Mouse (Mus musculus) liver, embryonic 12.5 days (tissue): ENCODE data around the gene Rbbp6. TPM values are rescaled to one million over a fixed set of nuclear protein-coding genes. Genes with fewer than 3 reads are reported as not detected.

Experiments used
- ATAC-seq: fragments of 200-750 bp; cut with Nextera tagmentation; 2 replicates; pipeline ENCODE4 v1.8.0; 2017; ENCODE audit warnings: moderate number of reproducible peaks, mild to moderate bottlenecking, moderate library complexity
- H3K27ac ChIP-seq: fragments of 300-500 bp; sonication (generic); 2 replicates; pipeline ENCODE4 v1.5.1; 2016; ENCODE audit warnings: mild to moderate bottlenecking
- H3K27me3 ChIP-seq: fragments of 300-500 bp; sonication (generic); replicated peaks from 2 replicates; pipeline ENCODE4 v1.6.1; 2016; ENCODE audit warnings: mild to moderate bottlenecking, moderate library complexity
- H3K36me3 ChIP-seq: fragments of 300-500 bp; sonication (generic); 2 replicates; pipeline ENCODE4 v1.6.1; 2016; ENCODE audit warnings: mild to moderate bottlenecking, moderate library complexity
- H3K4me1 ChIP-seq: fragments of 300-500 bp; sonication (generic); 2 replicates; pipeline ENCODE4 v1.6.1; 2016
- H3K4me2 ChIP-seq: fragments of 300-500 bp; sonication (generic); 2 replicates; pipeline ENCODE4 v1.6.1; 2016; ENCODE audit warnings: mild to moderate bottlenecking, moderate library complexity
- H3K4me3 ChIP-seq: fragments of 300-500 bp; sonication (generic); 2 replicates; pipeline ENCODE4 v1.5.1; 2016; ENCODE audit warnings: mild to moderate bottlenecking, moderate library complexity
- H3K9ac ChIP-seq: fragments of 300-500 bp; sonication (generic); 2 replicates; pipeline ENCODE4 v1.6.1; 2016; ENCODE audit warnings: mild to moderate bottlenecking, moderate library complexity
- H3K9me3 ChIP-seq: fragments of 300-500 bp; sonication (generic); replicated peaks from 2 replicates; pipeline ENCODE4 v1.6.1; 2016; ENCODE audit warnings: mild to moderate bottlenecking, moderate library complexity
- WGBS: fragments of 180-500 bp; shearing (Covaris S2); methylation state at CpG from one replicate; pipeline ENCODE4 v1.1.7; 2016; ENCODE audit not compliant: insufficient replicate concordance; 5-methylcytosine and 5-hydroxymethylcytosine counted together
- polyA plus RNA-seq: library from polyadenylated mRNA; unstranded; fragments of >200 nt; fragmentation: Nextera tagmentation; extraction: Ambion mirVana; gene quantifications from 2 replicates; pipeline ENCODE4 v1.2.1, GENCODE M21; 2016

Rbbp6 gene
- polyA plus RNA-seq, 1 experiment from 2014 or later: 15.8 TPM

- Histone ChIP-seq H3K36me3 (peaks cover 95% of the 10 kb centered on the region), H3K27me3 (no peaks in the 10 kb centered on the region), H3K9ac (no peak overlapping the region), H3K4me2 (no peak overlapping the region), H3K4me3 (no peak overlapping the region), H3K27ac (no peak overlapping the region), H3K4me1 (no peaks in the 10 kb centered on the region), H3K9me3 (no peaks in the 10 kb centered on the region)
- no peak for ATAC-seq
- WGBS: 89% methylated on average over 3 of the region's 3 CpGs
These were observed 32.7 kb downstream of the Rbbp6 start for GRCm38 (mm10) chr7:122998189-122998588.

GRCm38 (mm10) chr7:122999871-123000396 lies 34.4 kb downstream of the Rbbp6 start:
- no peak overlapping the region for H3K4me2 ChIP-seq
- 81% methylated on average over 11 of the region's 11 CpGs for WGBS
- H3K9ac ChIP-seq: no peak overlapping the region
- H3K36me3 ChIP-seq: peaks cover 97% of the 10 kb centered on the region
- no peak for ATAC-seq
- H3K27me3 ChIP-seq: no peaks in the 10 kb centered on the region
- H3K27ac ChIP-seq: no peak overlapping the region
- H3K9me3 ChIP-seq: no peaks in the 10 kb centered on the region
- no peaks in the 10 kb centered on the region for H3K4me1 ChIP-seq
- H3K4me3 ChIP-seq: no peak overlapping the region

- no peak overlapping the region for H3K4me3 ChIP-seq
- ATAC-seq: no peak
- no peak overlapping the region for H3K4me2 ChIP-seq
- H3K36me3 ChIP-seq: peaks cover 90% of the 10 kb centered on the region
- H3K4me1 ChIP-seq: no peaks in the 10 kb centered on the region
- WGBS: 89% methylated on average over 16 of the region's 16 CpGs
- no peak overlapping the region for H3K9ac ChIP-seq
- H3K9me3 ChIP-seq: no peaks in the 10 kb centered on the region
- H3K27me3 ChIP-seq: no peaks in the 10 kb centered on the region
- no peak overlapping the region for H3K27ac ChIP-seq
These were observed 35.3 kb downstream of the Rbbp6 start for GRCm38 (mm10) chr7:123000796-123001195.

- Histone ChIP-seq H3K9ac (no peak overlapping the region), H3K27ac (no peak overlapping the region), H3K27me3 (no peaks in the 10 kb centered on the region), H3K4me1 (no peaks in the 10 kb centered on the region), H3K4me2 (no peak overlapping the region), H3K4me3 (no peak overlapping the region), H3K9me3 (no peaks in the 10 kb centered on the region), H3K36me3 (peaks cover 83% of the 10 kb centered on the region)
- WGBS: 90% methylated on average over 20 of the region's 20 CpGs
- no peak for ATAC-seq
These were observed 36.0 kb downstream of the Rbbp6 start for GRCm38 (mm10) chr7:123001341-123002027.

GRCm38 (mm10) chr7:123002028-123002410 lies 36.5 kb downstream of the Rbbp6 start:
- H3K9ac ChIP-seq: no peak overlapping the region
- H3K4me2 ChIP-seq: no peak overlapping the region
- no peaks in the 10 kb centered on the region for H3K27me3 ChIP-seq
- ATAC-seq: no peak
- WGBS: 86% methylated on average over 6 of the region's 6 CpGs
- H3K9me3 ChIP-seq: no peaks in the 10 kb centered on the region
- H3K4me1 ChIP-seq: no peaks in the 10 kb centered on the region
- H3K4me3 ChIP-seq: no peak overlapping the region
- peaks cover 78% of the 10 kb centered on the region for H3K36me3 ChIP-seq
- no peak overlapping the region for H3K27ac ChIP-seq

GRCm38 (mm10) chr7:123003207-123003606 lies 37.7 kb downstream of the Rbbp6 start:
- ATAC-seq: no peak
- no peaks in the 10 kb centered on the region for H3K4me1 ChIP-seq
- no peak overlapping the region for H3K27ac ChIP-seq
- no peak overlapping the region for H3K4me2 ChIP-seq
- no peak overlapping the region for H3K4me3 ChIP-seq
- H3K36me3 ChIP-seq: peaks cover 68% of the 10 kb centered on the region
- WGBS: 79% methylated on average over 4 of the region's 4 CpGs
- H3K9me3 ChIP-seq: no peaks in the 10 kb centered on the region
- H3K27me3 ChIP-seq: no peaks in the 10 kb centered on the region
- H3K9ac ChIP-seq: no peak overlapping the region

GRCm38 (mm10) chr7:123004442-123004841 lies 39.0 kb downstream of the Rbbp6 start:
- Histone ChIP-seq H3K36me3 (peaks cover 56% of the 10 kb centered on the region), H3K9me3 (no peaks in the 10 kb centered on the region), H3K27me3 (no peaks in the 10 kb centered on the region), H3K9ac (no peak overlapping the region), H3K4me2 (no peak overlapping the region), H3K4me3 (no peak overlapping the region), H3K27ac (no peak overlapping the region), H3K4me1 (no peaks in the 10 kb centered on the region)
- ATAC-seq: no peak
- 86% methylated on average over 5 of the region's 5 CpGs for WGBS

GRCm38 (mm10) chr7:123006251-123006650 lies 40.8 kb downstream of the Rbbp6 start:
- no peak for ATAC-seq
- peaks cover 38% of the 10 kb centered on the region for H3K36me3 ChIP-seq
- no peaks in the 10 kb centered on the region for H3K9me3 ChIP-seq
- no peak overlapping the region for H3K27ac ChIP-seq
- H3K4me1 ChIP-seq: no peaks in the 10 kb centered on the region
- no peak overlapping the region for H3K4me3 ChIP-seq
- no peaks in the 10 kb centered on the region for H3K27me3 ChIP-seq
- H3K9ac ChIP-seq: no peak overlapping the region
- WGBS: 30% methylated on average over 2 of the region's 2 CpGs
- H3K4me2 ChIP-seq: no peak overlapping the region

GRCm38 (mm10) chr7:123007743-123008142 lies 42.3 kb downstream of the Rbbp6 start:
- Histone ChIP-seq H3K27me3 (no peaks in the 10 kb centered on the region), H3K4me1 (no peaks in the 10 kb centered on the region), H3K27ac (no peak overlapping the region), H3K4me3 (no peak overlapping the region), H3K9me3 (no peaks in the 10 kb centered on the region), H3K4me2 (no peak overlapping the region), H3K9ac (no peak overlapping the region), H3K36me3 (peaks cover 23% of the 10 kb centered on the region)
- WGBS: 62% methylated on average over 4 of the region's 4 CpGs
- no peak for ATAC-seq

GRCm38 (mm10) chr7:123013466-123013865 lies 48.0 kb downstream of the Rbbp6 start:
- Histone ChIP-seq H3K9ac (no peak overlapping the region), H3K27ac (no peak overlapping the region), H3K9me3 (no peaks in the 10 kb centered on the region), H3K36me3 (no peaks in the 10 kb centered on the region), H3K4me1 (no peaks in the 10 kb centered on the region), H3K4me3 (no peak overlapping the region), H3K27me3 (no peaks in the 10 kb centered on the region), H3K4me2 (no peak overlapping the region)
- no peak for ATAC-seq
- 69% methylated on average over 5 of the region's 5 CpGs for WGBS

GRCm38 (mm10) chr7:123014729-123015128 lies 49.2 kb downstream of the Rbbp6 start:
- no peaks in the 10 kb centered on the region for H3K36me3 ChIP-seq
- no peak overlapping the region for H3K9ac ChIP-seq
- H3K27me3 ChIP-seq: no peaks in the 10 kb centered on the region
- no peak overlapping the region for H3K4me3 ChIP-seq
- no peak overlapping the region for H3K27ac ChIP-seq
- H3K4me2 ChIP-seq: no peak overlapping the region
- no peaks in the 10 kb centered on the region for H3K4me1 ChIP-seq
- no peaks in the 10 kb centered on the region for H3K9me3 ChIP-seq
- WGBS: 58% methylated on average over 7 of the region's 7 CpGs
- no peak for ATAC-seq

GRCm38 (mm10) chr7:123017627-123018026 lies 52.1 kb downstream of the Rbbp6 start:
- H3K27ac ChIP-seq: no peak overlapping the region
- no peaks in the 10 kb centered on the region for H3K9me3 ChIP-seq
- no peak overlapping the region for H3K9ac ChIP-seq
- no peaks in the 10 kb centered on the region for H3K27me3 ChIP-seq
- H3K4me1 ChIP-seq: no peaks in the 10 kb centered on the region
- no peaks in the 10 kb centered on the region for H3K36me3 ChIP-seq
- no peak overlapping the region for H3K4me3 ChIP-seq
- no peak for ATAC-seq
- no peak overlapping the region for H3K4me2 ChIP-seq
- WGBS: 23% methylated on average over 3 of the region's 3 CpGs

GRCm38 (mm10) chr7:123025123-123025522 lies 59.6 kb downstream of the Rbbp6 start:
- WGBS: 53% methylated on average over 9 of the region's 9 CpGs
- H3K27ac ChIP-seq: no peak overlapping the region

More at GRCm38 (mm10) chr7:123025123-123025522, 59.6 kb downstream of the Rbbp6 start:
- Histone ChIP-seq H3K4me3 (no peak overlapping the region), H3K36me3 (no peaks in the 10 kb centered on the region), H3K9ac (no peak overlapping the region), H3K9me3 (no peaks in the 10 kb centered on the region), H3K27me3 (peaks cover 11% of the 10 kb centered on the region), H3K4me1 (no peaks in the 10 kb centered on the region), H3K4me2 (no peak overlapping the region)
- ATAC-seq: no peak
